ENCODE assay signal across 8 mouse cellular contexts in the genomic region with DNA sequence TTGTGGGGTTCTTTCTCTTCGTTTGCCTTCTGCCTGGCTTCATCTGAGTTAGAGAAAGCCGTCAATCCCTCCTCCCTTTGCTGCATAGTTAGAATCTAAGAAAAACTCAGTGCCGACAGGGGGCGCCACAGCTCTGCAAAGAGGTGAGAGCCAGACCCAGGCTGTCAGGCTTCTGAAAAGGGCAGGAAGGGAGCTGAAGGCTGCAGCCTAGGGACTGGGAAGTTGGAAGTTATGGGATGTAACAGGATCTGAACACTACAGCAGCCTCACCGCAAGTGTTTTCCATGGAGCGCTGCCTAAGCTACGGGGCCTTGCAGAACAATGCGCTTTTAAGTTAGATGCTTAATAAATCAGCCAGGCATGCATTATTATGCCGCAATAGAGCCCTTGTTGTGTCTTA.
DNase-seq lines count a peak whose midpoint lies in the region; ATAC-seq lines count a peak whose summit lies in the region.

No protein-coding gene starts in this region.

- H3K27ac ChIP-seq in intestine, embryonic 14.5 days (ENCODE audit: low read depth) = no peak overlapping the region

- peak; percentile 50; the same call in 1 of the 2 replicates for ATAC-seq in intestine, embryonic 14.5 days (replicated peaks; ENCODE audit: low FRiP score, low TSS enrichment, low read depth)

- H3K4me2 ChIP-seq in intestine, embryonic 14.5 days (ENCODE audit: low read length) = no peak overlapping the region

- H3K9ac ChIP-seq in intestine, embryonic 14.5 days (ENCODE audit: low read length) = no peak overlapping the region

- no peaks in the 10 kb centered on the region for H3K36me3 ChIP-seq in intestine, embryonic 14.5 days (ENCODE audit: control insufficient read depth, insufficient read depth, low read length)

- WGBS in intestine, embryonic 14.5 days = 25% methylated on average over 9 of the region's 9 CpGs

- H3K4me1 ChIP-seq in intestine, embryonic 14.5 days (replicated peaks; ENCODE audit: control insufficient read depth, insufficient read depth, low read length) = 0 out of 2 replicates have a peak, but pooled peaks cover 4% of the 10 kb centered on the region

- H3K9me3 ChIP-seq in intestine, embryonic 14.5 days (ENCODE audit: control insufficient read depth, low read length) = no peaks in the 10 kb centered on the region

- peak; percentile 90 for DNase-seq in adrenal gland, adult 2 months
- peak; percentile 97 for DNase-seq in cerebellum, postnatal 4 days (ENCODE audit: low spot score in 2 of 2)
- DNase-seq in gastrocnemius, adult 18-20 months (ENCODE audit: low spot score) = peak; percentile 90
- DNase-seq in intestine, embryonic 14.5 days (ENCODE audit: low spot score) = peak; percentile 97
- DNase-seq in left cerebral cortex, adult 18-20 months (ENCODE audit: low spot score in 2 of 2) = peak; percentile 95 to 99
- peak; percentile 84 to 89 for DNase-seq in lung, postnatal 4 days
- DNase-seq in right cerebral cortex, postnatal 25 days = peak; percentile 85
- DNase-seq in B cell, adult 2 months = no peak

- H3K4me3 ChIP-seq in intestine, embryonic 14.5 days (ENCODE audit: low read depth, low read length) = no peak overlapping the region

- H3K27me3 ChIP-seq in intestine, embryonic 14.5 days (replicated peaks; ENCODE audit: control insufficient read depth, insufficient read depth, low read length) = no peaks in the 10 kb centered on the region

Comparison
In these comparisons a context has a peak if more than half of its experiments do, and no peak if none do; other contexts are left out.
1. DNase-seq: peak in adrenal gland, adult 2 months (single experiment), cerebellum, postnatal 4 days (2 of 2), gastrocnemius, adult 18-20 months (single experiment), intestine, embryonic 14.5 days (single experiment), left cerebral cortex, adult 18-20 months (2 of 2), lung, postnatal 4 days (2 of 2) and right cerebral cortex, postnatal 25 days (single experiment); none in B cell, adult 2 months (0 of 2).